Mouse (Mus musculus) left cerebral cortex, adult 9 months (tissue): ENCODE results near the gene Pyurf.

Experiments
- DNase-seq, 2 experiments: peaks; one replicate each; pipeline ENCODE4 v3.0.0; 2022; ENCODE audit warnings: low spot score in 2 of 2

Gene Pyurf

GRCm38 (mm10) chr6:57691467-57692261, at the start of gene Pyurf:
Pyurf (minus strand) TSS chr6:57692078.
- DNase-seq, result peak; percentile 77 to 86

- DNase-seq, result no peak
These were observed 29.5 kb upstream of the Pyurf start for GRCm38 (mm10) chr6:57721347-57721746.

DNA sequence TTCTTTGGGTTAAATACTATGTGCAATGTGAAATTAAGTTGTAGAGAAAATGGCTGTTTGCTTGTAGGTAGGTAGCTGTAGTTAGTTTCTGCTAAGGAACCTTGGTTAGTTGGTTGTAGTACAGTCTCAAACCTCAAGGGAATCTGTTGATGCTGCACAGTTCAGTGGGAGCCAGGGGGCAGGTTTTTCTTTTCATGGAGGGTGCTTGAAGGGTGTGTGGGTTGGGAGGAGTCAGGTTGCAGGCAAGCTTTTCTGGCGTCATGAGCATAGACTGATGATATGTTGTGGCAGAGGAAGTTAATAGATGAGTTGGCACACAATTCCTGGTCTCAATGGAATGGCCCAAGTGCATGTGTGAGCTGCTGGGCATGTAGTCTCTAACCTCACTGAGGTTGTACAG, 19.8 kb upstream of the Pyurf start:
- DNase-seq, result no peak

DNA sequence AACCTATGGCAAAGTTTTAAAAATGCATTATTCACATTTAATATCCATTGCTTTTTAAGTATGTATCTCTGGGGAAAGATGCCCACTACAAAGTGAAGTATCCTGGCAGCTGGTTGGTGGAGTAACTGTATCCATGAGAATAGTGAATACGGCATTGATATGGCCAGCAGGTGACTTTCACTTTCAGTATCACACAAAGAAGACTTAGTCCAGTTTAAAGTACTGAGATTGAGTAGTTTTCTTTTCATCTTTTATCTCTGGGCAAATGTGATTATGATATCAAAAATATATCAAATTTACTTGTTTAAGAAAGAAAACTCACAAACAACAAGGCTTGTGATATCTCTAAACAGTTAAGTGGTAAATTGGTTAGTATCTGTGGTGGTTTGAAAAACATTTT, 14.8 kb upstream of the Pyurf start:
- no peak for DNase-seq

DNA sequence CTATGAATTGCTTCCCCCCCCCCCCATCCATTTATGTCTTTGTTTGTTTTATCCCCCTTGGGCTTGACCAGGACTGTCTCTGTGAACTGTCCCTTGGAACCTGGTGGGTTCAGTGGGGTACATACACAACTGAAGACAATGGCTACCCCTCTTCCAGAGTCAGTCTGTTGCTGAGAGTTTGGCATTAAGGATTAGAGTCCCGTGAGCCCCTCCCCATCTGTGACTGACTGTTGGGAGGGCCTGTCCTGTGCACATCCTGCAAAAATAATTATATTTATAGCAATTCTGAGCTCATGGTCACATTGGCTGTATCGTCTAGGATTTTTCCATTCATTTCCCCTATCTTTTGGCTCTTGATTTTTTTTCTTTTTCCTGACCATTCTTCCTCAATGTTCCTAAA, 11.8 kb upstream of the Pyurf start:
- DNase-seq, result no peak

DNA sequence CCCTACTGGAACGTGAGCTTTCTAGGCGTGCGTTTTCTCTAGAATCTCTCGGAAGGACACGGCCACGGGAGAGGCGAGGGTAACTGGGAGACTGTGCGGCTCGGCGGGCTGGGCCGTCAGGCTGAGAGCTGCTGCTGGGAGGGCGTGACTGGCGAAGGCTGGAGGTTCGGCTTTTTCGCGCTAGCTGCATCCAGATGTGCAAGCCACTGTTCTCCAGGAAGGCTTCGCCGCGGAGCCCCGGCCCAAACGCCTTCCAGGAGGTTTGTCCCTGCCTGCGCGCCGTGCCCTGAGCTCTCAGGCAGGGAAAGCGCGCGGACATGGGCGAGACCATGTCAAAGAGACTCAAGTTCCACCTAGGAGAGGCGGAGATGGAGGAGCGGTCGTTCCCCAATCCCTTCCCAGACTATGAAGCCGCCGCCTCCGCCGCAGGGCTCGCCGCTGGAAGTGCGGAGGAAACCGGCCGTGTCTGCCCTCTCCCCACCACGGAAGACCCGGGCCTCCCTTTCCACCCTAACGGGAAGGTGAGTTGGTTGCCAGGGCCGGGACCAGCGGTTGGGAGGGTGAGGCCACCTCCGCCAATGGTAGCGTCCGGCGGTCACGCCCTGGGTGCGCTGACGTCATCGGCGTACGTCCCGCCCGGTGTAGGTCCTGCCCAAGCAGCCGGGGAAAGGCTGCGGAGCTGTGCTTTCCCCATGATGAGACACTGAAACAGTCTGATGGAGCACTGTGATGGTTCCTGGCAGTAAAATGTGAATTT, 11.0 kb upstream of the Pyurf start:
- DNase-seq, result peak; percentile 89 to 96

GRCm38 (mm10) chr6:57702376-57702742, 10.5 kb upstream of the Pyurf start, which contains the start of gene Lancl2:
Lancl2 (plus strand) TSS chr6:57702540.
- peak in 1 of 2 experiments; percentile 53 for DNase-seq

DNA sequence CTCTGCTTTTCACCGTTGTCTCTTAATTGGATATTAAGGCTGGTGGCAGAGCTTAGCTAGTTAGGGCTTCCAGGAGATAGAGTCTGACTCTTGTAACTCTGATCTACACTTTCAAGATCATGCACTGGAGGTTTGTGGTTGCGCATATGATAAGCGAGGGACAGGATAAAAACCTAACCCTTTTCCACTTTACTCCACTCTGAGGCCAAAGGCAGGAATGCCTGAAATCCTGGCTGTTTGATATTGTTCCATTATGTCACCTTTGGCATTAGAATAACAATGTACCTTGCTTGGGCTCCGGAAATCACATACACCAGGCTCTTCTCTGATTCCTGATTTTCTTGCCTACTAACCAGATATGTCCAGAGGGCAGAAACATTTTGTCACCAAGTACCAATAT, 9.8 kb upstream of the Pyurf start:
- no peak for DNase-seq

- no peak for DNase-seq
These were observed 1.2 kb upstream of the Pyurf start for GRCm38 (mm10) chr6:57693116-57693515.

GRCm38 (mm10) chr6:57684156-57684555, 7.7 kb downstream of the Pyurf start:
- no peak for DNase-seq

- DNase-seq, result no peak
These were observed 30.6 kb downstream of the Pyurf start for GRCm38 (mm10) chr6:57661295-57661694.

DNA sequence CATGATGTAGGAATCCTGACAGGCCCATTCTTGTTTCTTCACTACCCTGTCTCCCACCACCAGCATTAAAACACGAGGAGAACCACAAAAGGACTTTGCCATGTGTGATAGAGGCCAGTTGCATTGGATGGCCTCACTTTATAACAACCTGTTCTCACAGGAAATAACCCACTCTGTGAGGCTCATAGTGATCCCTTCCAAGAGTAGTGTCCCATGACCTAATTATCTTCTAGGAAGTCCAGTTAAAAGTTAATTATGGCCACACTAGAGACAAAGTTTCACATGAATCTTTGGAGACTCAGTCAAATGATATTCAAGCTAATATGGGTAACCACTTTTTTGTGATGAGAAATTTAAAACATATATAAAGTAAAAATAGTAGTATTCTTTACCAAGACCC, 44.6 kb downstream of the Pyurf start:
- DNase-seq, result no peak

DNA sequence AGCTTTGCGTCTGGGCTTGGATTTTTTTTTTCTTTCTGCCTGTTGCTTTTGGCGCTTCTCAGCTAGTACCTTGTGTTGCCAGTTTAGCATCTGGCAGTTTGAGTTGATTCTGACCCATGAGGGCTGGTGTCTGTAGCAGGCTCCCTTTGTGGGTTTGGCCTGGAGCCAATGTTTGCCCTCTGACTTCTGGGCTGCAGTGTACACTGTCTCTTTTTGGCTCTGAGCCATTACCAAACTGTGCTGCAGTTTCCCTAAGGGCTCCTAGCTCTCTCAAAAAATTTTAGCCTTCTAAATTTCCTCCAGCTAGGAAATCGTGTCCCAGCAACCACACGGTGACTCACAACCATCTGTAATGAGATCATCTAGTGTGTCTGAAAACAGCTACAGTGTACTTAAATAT, 50.1 kb downstream of the Pyurf start:
- peak; percentile 15 to 49 for DNase-seq

GRCm38 (mm10) chr6:57639531-57639930, 52.3 kb downstream of the Pyurf start:
- no peak for DNase-seq
